In genomic region chr14:121713166-121713829, GRCm38 (mm10) we compare ENCODE assay signal across 9 mouse cellular contexts.
DNase-seq lines count a peak whose midpoint lies in the region; ATAC-seq and TF ChIP-seq lines count a peak whose summit lies in the region.
"Had no signal": no experiment of that assay in that cellular context is flagged by ENCODE, and none has a peak within 500 bp of the region (broad histone marks: within the 10 kb centered on the region; RNA-seq: fewer than 3 reads in every experiment).

No protein-coding gene starts in this region.

- intact Hi-C loops in gastrocnemius, postnatal 14 days (cut with DNase I; ENCODE audit: low total_unique reads): no loop called here

- no peaks in the 10 kb centered on the region for H3K36me3 ChIP-seq in lung, embryonic 14.5 days (ENCODE audit: insufficient read depth)
- H3K36me3 ChIP-seq in embryonic facial prominence, embryonic 10.5 days (replicated peaks): no peaks in the 10 kb centered on the region
- no peaks in the 10 kb centered on the region for H3K36me3 ChIP-seq in hindbrain, embryonic 11.5 days (ENCODE audit: control insufficient read depth, insufficient read depth, low read length)
- H3K36me3 ChIP-seq in midbrain, embryonic 16.5 days (ENCODE audit: control insufficient read depth, insufficient read depth, low read length): no peaks in the 10 kb centered on the region

- H3K9ac ChIP-seq in lung, embryonic 14.5 days: no peak overlapping the region
- no peak overlapping the region for H3K9ac ChIP-seq in hindbrain, embryonic 11.5 days (ENCODE audit: low read depth, low read length)
- H3K9ac ChIP-seq in midbrain, embryonic 16.5 days (ENCODE audit: low read depth, low read length): no peak overlapping the region

- H3K27me3 ChIP-seq in lung, embryonic 14.5 days (ENCODE audit: insufficient read depth, low read length): no peaks in the 10 kb centered on the region
- H3K27me3 ChIP-seq in embryonic facial prominence, embryonic 10.5 days (replicated peaks; ENCODE audit: low read depth, poor library complexity, severe bottlenecking): no peaks in the 10 kb centered on the region
- no peaks in the 10 kb centered on the region for H3K27me3 ChIP-seq in hindbrain, embryonic 11.5 days (ENCODE audit: control insufficient read depth, insufficient read depth, low read length)
- no peaks in the 10 kb centered on the region for H3K27me3 ChIP-seq in midbrain, embryonic 16.5 days (ENCODE audit: control insufficient read depth, insufficient read depth, low read depth, low read length)

- H3K27ac ChIP-seq in lung, embryonic 14.5 days (ENCODE audit: low read depth): peak overlapping the region; percentile 36; the same call in 1 of the 2 replicates
- peak overlapping the region; percentile 45 for H3K27ac ChIP-seq in embryonic facial prominence, embryonic 10.5 days (replicated peaks)
- no peak overlapping the region for H3K27ac ChIP-seq in hindbrain, embryonic 11.5 days (ENCODE audit: low read depth, low read length)
- 0 out of 2 replicates have a peak overlapping the region, but pooled peaks have one; percentile 57 for H3K27ac ChIP-seq in midbrain, embryonic 16.5 days (ENCODE audit: low read length)

- ATAC-seq in lung, embryonic 14.5 days (ENCODE audit: insufficient read depth): peak; percentile 54; the same call in 1 of the 2 replicates
- peak; percentile 57 for ATAC-seq in hindbrain, embryonic 11.5 days (ENCODE audit: low FRiP score)
- peak; percentile 57 for ATAC-seq in midbrain, embryonic 16.5 days

- peaks cover 12% of the 10 kb centered on the region for H3K4me1 ChIP-seq in lung, embryonic 14.5 days (ENCODE audit: insufficient read depth)
- H3K4me1 ChIP-seq in embryonic facial prominence, embryonic 10.5 days: peaks cover 31% of the 10 kb centered on the region
- H3K4me1 ChIP-seq in hindbrain, embryonic 11.5 days (replicated peaks; ENCODE audit: control insufficient read depth, insufficient read depth, low read length): no peaks in the 10 kb centered on the region
- H3K4me1 ChIP-seq in midbrain, embryonic 16.5 days (ENCODE audit: control insufficient read depth, insufficient read depth, low read length): peaks cover 22% of the 10 kb centered on the region

- no peak overlapping the region for H3K4me3 ChIP-seq in lung, embryonic 14.5 days (ENCODE audit: low read depth, low read length)
- H3K4me3 ChIP-seq in embryonic facial prominence, embryonic 10.5 days: no peak overlapping the region
- no peak overlapping the region for H3K4me3 ChIP-seq in hindbrain, embryonic 11.5 days (ENCODE audit: low read depth, low read length)
- no peak overlapping the region for H3K4me3 ChIP-seq in midbrain, embryonic 16.5 days (ENCODE audit: low read depth, low read length)

- DNase-seq in lung, embryonic 14.5 days: peak; percentile 51
- no peak for DNase-seq in lung, postnatal 10 days
- peak; percentile 69 for DNase-seq in embryonic facial prominence, embryonic 10.5 days (ENCODE audit: low spot score)
- peak; percentile 23 for DNase-seq in hindbrain, embryonic 11.5 days (ENCODE audit: low spot score)
- no peak for DNase-seq in ovary, postnatal 10 days (ENCODE audit: low spot score)
- DNase-seq in gastrocnemius, postnatal 14 days: no peak
- DNase-seq in cerebellum, adult 18-20 months: no peak
- DNase-seq: left cerebral cortex, postnatal 4 days had no signal

- H3K4me2 ChIP-seq in lung, embryonic 14.5 days: no peak overlapping the region
- no peak overlapping the region for H3K4me2 ChIP-seq in hindbrain, embryonic 11.5 days (replicated peaks; ENCODE audit: low read depth, low read length)
- no peak overlapping the region for H3K4me2 ChIP-seq in midbrain, embryonic 16.5 days (ENCODE audit: low read length)

- no peaks in the 10 kb centered on the region for H3K9me3 ChIP-seq in lung, embryonic 14.5 days (ENCODE audit: low read depth, low read length)
- H3K9me3 ChIP-seq in embryonic facial prominence, embryonic 10.5 days: no peaks in the 10 kb centered on the region
- no peaks in the 10 kb centered on the region for H3K9me3 ChIP-seq in hindbrain, embryonic 11.5 days (ENCODE audit: control insufficient read depth, low read length)
- no peaks in the 10 kb centered on the region for H3K9me3 ChIP-seq in midbrain, embryonic 16.5 days (replicated peaks; ENCODE audit: control insufficient read depth, low read length, poor library complexity, severe bottlenecking)

- 22% methylated on average over 7 of the region's 7 CpGs for WGBS in lung, embryonic 14.5 days
- WGBS in embryonic facial prominence, embryonic 10.5 days: 13% methylated on average over 7 of the region's 7 CpGs
- 19% methylated on average over 7 of the region's 7 CpGs for WGBS in hindbrain, embryonic 11.5 days
- 11% methylated on average over 7 of the region's 7 CpGs for WGBS in midbrain, embryonic 16.5 days

- no peak for TF ChIP-seq CTCF in lung, embryonic 14.5 days (IDR thresholded peaks at IDR 0.05; ENCODE audit: low read depth)

Comparison
In these comparisons a context has a peak if more than half of its experiments do, and no peak if none do; other contexts are left out.
1. DNase-seq: peak in lung, embryonic 14.5 days (single experiment), embryonic facial prominence, embryonic 10.5 days (single experiment) and hindbrain, embryonic 11.5 days (single experiment); none in lung, postnatal 10 days (single experiment), ovary, postnatal 10 days (single experiment), gastrocnemius, postnatal 14 days (single experiment) and cerebellum, adult 18-20 months (0 of 2).
2. Peak in every context shown above with its lines, with median percentiles within 50 percentile points of each other: ATAC-seq.